Mouse (Mus musculus) stomach, embryonic 14.5 days (tissue): ENCODE results near the gene Nap1l4. TPM values are rescaled to one million over a fixed set of nuclear protein-coding genes. Genes with fewer than 3 reads are reported as not detected.
A peak's percentile ranks its signal among the peaks of the same experiment; 100 is the strongest.

Experiments used
- ATAC-seq: fragments of 200-750 bp; cut with Nextera tagmentation; 2 replicates; pipeline ENCODE4 v1.8.0; 2017; ENCODE audit warnings: low read depth, moderate TSS enrichment; ENCODE audit not compliant: insufficient number of reproducible peaks, insufficient read depth, low FRiP score
- H3K27ac ChIP-seq: fragments of 300-500 bp; sonication (generic); 2 replicates; pipeline ENCODE4 v1.5.1; 2014; ENCODE audit warnings: mild to moderate bottlenecking, low read length, moderate library complexity, mixed read lengths
- H3K27me3 ChIP-seq: fragments of 300-500 bp; sonication (generic); 2 replicates; pipeline ENCODE4 v1.6.1; 2014; ENCODE audit warnings: low read length, control low read depth, mixed read lengths; ENCODE audit not compliant: control insufficient read depth, insufficient read depth
- H3K36me3 ChIP-seq: fragments of 300-500 bp; sonication (generic); 2 replicates; pipeline ENCODE4 v1.6.1; 2014; ENCODE audit warnings: mild to moderate bottlenecking, control low read depth, low read length, moderate library complexity, mixed read lengths; ENCODE audit not compliant: control insufficient read depth, insufficient read depth
- H3K4me1 ChIP-seq: fragments of 300-500 bp; sonication (generic); 2 replicates; pipeline ENCODE4 v1.6.1; 2014; ENCODE audit warnings: low read length, control low read depth, mixed read lengths; ENCODE audit not compliant: control insufficient read depth, insufficient read depth
- H3K4me2 ChIP-seq: fragments of 300-500 bp; sonication (generic); replicated peaks from 2 replicates; pipeline ENCODE4 v1.6.1; 2014; ENCODE audit warnings: low read depth, low read length, control low read depth
- H3K4me3 ChIP-seq: fragments of 300-500 bp; sonication (generic); 2 replicates; pipeline ENCODE4 v1.5.1; 2014; ENCODE audit warnings: low read depth, low read length, control low read depth
- H3K9ac ChIP-seq: fragments of 300-500 bp; sonication (generic); replicated peaks from 2 replicates; pipeline ENCODE4 v1.6.1; 2014; ENCODE audit warnings: low read depth, mild to moderate bottlenecking, control low read depth, low read length, moderate library complexity, mixed read lengths
- H3K9me3 ChIP-seq: fragments of 300-500 bp; sonication (generic); 2 replicates; pipeline ENCODE4 v1.6.1; 2016; ENCODE audit warnings: low read depth, low read length, control low read depth; ENCODE audit not compliant: control insufficient read depth
- WGBS: fragments of 180-500 bp; shearing (Covaris S2); extraction: QIAGEN DNeasy Blood & Tissue Kit; methylation state at CpG from one replicate; pipeline ENCODE4 v1.1.7; 2014; 5-methylcytosine and 5-hydroxymethylcytosine counted together
- polyA plus RNA-seq: library from polyadenylated mRNA; unstranded; fragments of >200 nt; fragmentation: Nextera tagmentation; extraction: Ambion mirVana; gene quantifications from 2 replicates; pipeline ENCODE4 v1.2.1, GENCODE M21; 2014

Nap1l4 gene
- polyA plus RNA-seq, 1 experiment from 2014 or later = 120 TPM

DNA sequence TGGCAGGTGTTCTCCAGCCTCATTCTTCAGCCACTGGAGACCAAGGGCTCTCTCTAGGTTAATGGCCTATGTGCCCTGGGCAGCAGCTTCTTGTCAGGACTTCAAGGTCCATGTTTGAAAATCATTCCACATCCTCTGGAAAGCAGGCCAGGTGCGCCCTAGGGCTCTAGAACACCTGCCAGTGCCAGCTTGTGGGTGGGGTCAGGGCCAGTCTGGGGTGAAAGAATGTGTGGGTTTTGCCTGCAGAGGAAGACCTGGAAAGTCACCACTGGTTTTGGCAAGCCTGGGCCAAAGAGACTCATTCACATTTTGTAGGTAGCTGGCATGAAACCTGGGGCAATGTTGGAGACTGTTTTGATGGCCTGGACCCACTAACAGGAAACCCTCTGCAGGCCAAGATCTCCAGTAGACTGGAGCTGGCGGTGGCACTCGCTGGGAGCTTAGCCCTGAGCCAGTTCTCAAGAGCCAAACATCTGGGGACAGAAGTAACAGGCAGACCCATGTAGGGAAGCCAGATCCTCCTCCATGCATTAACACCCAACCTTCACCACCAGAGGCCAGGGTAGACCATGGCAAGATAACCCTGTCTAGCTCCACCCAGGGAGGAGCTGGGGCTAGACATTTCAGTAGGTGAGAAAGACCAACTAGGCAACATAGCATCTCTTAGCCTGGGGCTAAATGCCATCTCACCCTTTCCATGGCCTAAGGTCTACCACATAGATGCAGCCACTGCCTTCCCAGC lies 38.1 kb downstream of the Nap1l4 start:
- Histone ChIP-seq H3K4me1 (no peaks in the 10 kb centered on the region), H3K4me2 (no peak overlapping the region), H3K27me3 (no peaks in the 10 kb centered on the region), H3K36me3 (peaks cover 32% of the 10 kb centered on the region), H3K9me3 (no peaks in the 10 kb centered on the region), H3K4me3 (no peak overlapping the region), H3K27ac (no peak overlapping the region), H3K9ac (no peak overlapping the region)
- no peak for ATAC-seq
- 89% methylated on average over 3 of the region's 3 CpGs for WGBS

GRCm38 (mm10) chr7:143509566-143509965 lies 39.3 kb downstream of the Nap1l4 start:
- Histone ChIP-seq H3K36me3 (peaks cover 20% of the 10 kb centered on the region), H3K27me3 (no peaks in the 10 kb centered on the region), H3K4me1 (no peaks in the 10 kb centered on the region), H3K4me3 (no peak overlapping the region), H3K4me2 (no peak overlapping the region), H3K27ac (no peak overlapping the region), H3K9me3 (no peaks in the 10 kb centered on the region), H3K9ac (no peak overlapping the region)
- 91% methylated on average over 1 of the region's 1 CpGs for WGBS
- ATAC-seq = no peak

DNA sequence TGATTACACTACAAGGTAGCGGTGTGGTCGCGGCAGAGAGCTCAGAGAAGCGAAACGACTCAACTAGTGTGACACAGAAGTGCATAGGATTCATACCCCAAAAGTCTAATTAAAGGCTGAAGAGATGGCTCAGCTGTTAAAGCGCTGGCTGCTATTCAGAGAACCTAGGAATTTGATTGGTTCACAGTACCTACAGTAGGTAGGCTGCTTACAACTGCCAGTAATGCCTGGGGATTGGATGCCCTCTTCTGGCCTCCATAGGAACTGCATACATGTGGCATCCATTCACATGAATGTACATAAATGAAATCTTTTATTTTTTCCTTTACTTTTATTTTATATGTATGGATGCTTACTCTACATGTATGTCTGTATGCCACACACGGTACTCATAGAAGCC lies 42.2 kb downstream of the Nap1l4 start:
- H3K27ac ChIP-seq = no peak overlapping the region
- no peak overlapping the region for H3K9ac ChIP-seq
- no peaks in the 10 kb centered on the region for H3K9me3 ChIP-seq
- H3K4me3 ChIP-seq = no peak overlapping the region
- ATAC-seq = no peak
- peaks cover under 1% of the 10 kb centered on the region; the same call in 1 of the 2 replicates for H3K4me1 ChIP-seq
- no peaks in the 10 kb centered on the region for H3K36me3 ChIP-seq
- H3K4me2 ChIP-seq = no peak overlapping the region
- 27% methylated on average over 7 of the region's 7 CpGs for WGBS
- H3K27me3 ChIP-seq = peaks cover 11% of the 10 kb centered on the region

DNA sequence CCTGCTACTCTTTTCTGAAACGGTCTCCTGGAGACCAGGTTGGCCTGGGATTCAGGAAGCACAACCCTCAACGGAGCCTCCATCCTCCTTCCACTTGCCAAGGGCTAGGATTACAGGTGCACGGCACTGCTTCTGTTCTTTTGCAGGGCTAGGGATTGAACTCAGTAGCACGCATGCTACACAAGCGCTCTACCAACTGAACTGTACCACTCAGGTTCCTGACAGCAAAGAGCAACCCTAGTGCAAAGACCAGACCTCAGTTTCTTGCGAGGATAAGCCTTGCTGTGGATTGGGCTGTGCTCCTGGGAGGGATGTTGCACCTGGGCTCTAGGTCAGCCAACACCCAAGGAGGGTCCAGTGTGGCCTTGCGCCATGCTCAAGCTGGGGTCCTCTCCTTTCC lies 42.6 kb downstream of the Nap1l4 start:
- 67% methylated on average over 7 of the region's 7 CpGs for WGBS
- H3K36me3 ChIP-seq = no peaks in the 10 kb centered on the region
- H3K9me3 ChIP-seq = no peaks in the 10 kb centered on the region
- H3K4me2 ChIP-seq = no peak overlapping the region
- H3K4me3 ChIP-seq = no peak overlapping the region
- peaks cover 4% of the 10 kb centered on the region; the same call in 1 of the 2 replicates for H3K4me1 ChIP-seq
- ATAC-seq = no peak
- no peak overlapping the region for H3K27ac ChIP-seq
- peaks cover 11% of the 10 kb centered on the region for H3K27me3 ChIP-seq
- H3K9ac ChIP-seq = no peak overlapping the region

DNA sequence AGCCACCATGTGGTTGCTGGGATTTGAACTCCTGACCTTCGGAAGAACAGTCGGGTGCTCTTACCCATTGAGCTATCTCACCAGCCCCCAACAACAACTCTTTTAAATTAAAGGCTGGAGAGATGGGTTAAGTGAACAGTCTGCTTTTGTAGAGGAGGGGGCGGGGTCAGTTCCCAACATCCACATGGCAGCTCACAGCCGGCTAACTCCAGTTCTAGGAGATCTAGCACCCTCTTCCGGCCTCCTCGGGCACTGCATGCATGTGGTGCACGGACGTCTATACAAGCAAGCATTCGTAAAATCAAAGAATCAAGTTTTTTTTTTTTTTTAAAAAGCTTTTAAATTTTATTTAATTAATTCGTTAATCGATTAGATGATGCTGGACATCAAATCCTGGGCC lies 43.1 kb downstream of the Nap1l4 start:
- H3K36me3 ChIP-seq = no peaks in the 10 kb centered on the region
- H3K4me3 ChIP-seq = no peak overlapping the region
- H3K4me2 ChIP-seq = no peak overlapping the region
- no peak for ATAC-seq
- H3K27ac ChIP-seq = no peak overlapping the region
- WGBS = 26% methylated on average over 11 of the region's 11 CpGs
- H3K4me1 ChIP-seq = peaks cover 4% of the 10 kb centered on the region; the same call in 1 of the 2 replicates
- no peaks in the 10 kb centered on the region for H3K9me3 ChIP-seq
- no peak overlapping the region for H3K9ac ChIP-seq
- H3K27me3 ChIP-seq = peaks cover 14% of the 10 kb centered on the region

DNA sequence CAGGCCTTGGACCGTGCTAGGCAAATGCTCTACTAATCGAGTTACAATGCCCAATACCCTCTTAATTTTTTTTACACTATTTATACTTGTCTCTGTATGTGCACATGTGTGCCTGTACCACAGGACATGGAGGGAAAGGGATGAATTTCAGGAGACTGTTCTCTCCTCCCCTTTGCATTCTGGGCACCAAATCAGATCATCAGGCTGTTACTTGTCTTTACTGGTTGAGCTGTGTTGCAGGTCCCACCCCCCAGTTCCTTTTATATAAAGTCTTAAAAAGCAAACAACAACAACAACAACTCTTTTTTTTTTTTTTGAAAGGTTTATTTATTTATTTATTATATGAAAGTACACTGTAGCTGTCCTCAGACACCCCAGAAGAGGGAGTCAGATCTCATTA lies 43.5 kb downstream of the Nap1l4 start:
- no peak for ATAC-seq
- 83% methylated on average over 2 of the region's 2 CpGs for WGBS
- Histone ChIP-seq H3K9ac (no peak overlapping the region), H3K4me2 (no peak overlapping the region), H3K9me3 (no peaks in the 10 kb centered on the region), H3K36me3 (no peaks in the 10 kb centered on the region), H3K4me3 (no peak overlapping the region), H3K27me3 (peaks cover 18% of the 10 kb centered on the region), H3K27ac (no peak overlapping the region), H3K4me1 (peaks cover 4% of the 10 kb centered on the region; the same call in 1 of the 2 replicates)

- Histone ChIP-seq H3K4me3 (no peak overlapping the region), H3K27me3 (peaks cover 19% of the 10 kb centered on the region), H3K9me3 (no peaks in the 10 kb centered on the region), H3K4me2 (no peak overlapping the region), H3K4me1 (peaks cover 4% of the 10 kb centered on the region; the same call in 1 of the 2 replicates), H3K36me3 (no peaks in the 10 kb centered on the region), H3K9ac (no peak overlapping the region), H3K27ac (no peak overlapping the region)
- ATAC-seq = no peak
- WGBS = 84% methylated on average over 6 of the region's 6 CpGs
Measured at GRCm38 (mm10) chr7:143503926-143504325, 45.0 kb downstream of the Nap1l4 start.

DNA sequence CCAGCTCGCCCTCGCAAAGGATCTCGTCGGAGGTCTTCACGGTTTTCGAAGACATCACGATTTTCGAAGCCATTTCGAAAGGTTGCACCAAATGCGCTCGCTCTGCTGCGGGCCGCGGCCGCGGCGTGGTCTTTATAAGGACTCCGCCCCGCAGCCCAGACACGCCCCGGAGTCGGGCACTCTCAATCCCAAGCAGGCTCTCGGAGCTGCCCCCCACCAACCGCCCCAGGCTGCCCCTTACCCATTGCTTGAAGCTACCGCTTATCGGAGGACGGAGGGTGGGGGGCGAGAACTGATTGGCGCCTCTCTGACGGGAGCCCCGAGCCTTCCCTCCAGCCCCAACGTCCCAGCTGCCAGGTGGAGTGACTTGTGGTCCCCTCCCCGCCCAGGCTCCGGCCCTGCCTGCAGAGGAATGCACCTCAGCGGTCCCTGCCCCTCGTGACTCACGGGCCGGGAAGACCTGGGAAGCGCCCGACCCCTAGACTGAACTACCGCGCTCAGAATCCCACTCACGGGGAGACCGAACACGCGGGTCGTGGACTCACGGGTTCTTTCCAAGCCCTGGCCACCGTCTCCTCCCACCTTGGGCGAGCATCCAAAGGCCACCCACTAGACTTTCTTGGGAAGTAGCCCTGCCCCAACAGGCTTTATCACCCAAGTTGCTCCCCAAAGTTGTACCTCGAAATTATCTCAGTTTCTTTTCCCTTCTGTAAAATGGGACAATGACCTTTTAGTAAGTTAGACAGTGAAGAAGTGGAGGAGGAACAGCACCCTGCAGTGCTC lies 46.3 kb downstream of the Nap1l4 start, which contains the start of gene Phlda2:
Gene Phlda2, minus strand, starts transcription at position 733 of the 783 bp plus-strand sequence.
- no peaks in the 10 kb centered on the region for H3K36me3 ChIP-seq
- peak within 1 kb of the TSS; percentile 94 for H3K4me2 ChIP-seq
- peak within 1 kb of the TSS; percentile 41 for H3K4me3 ChIP-seq
- H3K9ac ChIP-seq = peak within 1 kb of the TSS; percentile 21; the same call in 1 of the 2 replicates
- H3K4me1 ChIP-seq = peaks cover 4% of the 10 kb centered on the region; the same call in 1 of the 2 replicates
- WGBS = 4% methylated on average over 51 of the region's 51 CpGs
- H3K27me3 ChIP-seq = peaks cover 19% of the 10 kb centered on the region
- no peaks in the 10 kb centered on the region for H3K9me3 ChIP-seq
- no peak within 1 kb of the TSS for H3K27ac ChIP-seq
- peak; percentile 38 for ATAC-seq
